Mouse (Mus musculus): Measurements from ENCODE around the gene Gnptg. TPM values are rescaled to one million over a fixed set of nuclear protein-coding genes. Genes with fewer than 3 reads are reported as not detected.

Gene Gnptg
- total and polyA plus RNA-seq, 2 experiments from 2014 or later = 91.3 to 119 TPM

- ATAC-seq (peak; percentile 32; the same call in 1 of the 2 replicates), DNase-seq (no peak)
- H3K4me2 ChIP-seq (ENCODE audit: low read depth) = peak within 1 kb of the TSS; percentile 44
Observed at GRCm38 (mm10) chr17:25256140-25256754, 16.3 kb upstream of the Gnptg start, which contains the start of gene Baiap3. TSS of gene Baiap3 (minus strand) at chr17:25256364.

GRCm38 (mm10) chr17:25255110-25255509 is 15.2 kb upstream of the Gnptg start:
- Histone ChIP-seq H3K4me1 (ENCODE audit: insufficient read depth) (peaks cover 20% of the 10 kb centered on the region; the same call in 1 of the 2 replicates), H3K4me2 (ENCODE audit: low read depth) (no peak overlapping the region), H3K27ac (ENCODE audit: low read depth, low read length) (no peak overlapping the region), H3K36me3 (ENCODE audit: insufficient read depth) (peaks cover 15% of the 10 kb centered on the region), H3K27me3 (ENCODE audit: insufficient read depth, low read length) (peaks cover 4% of the 10 kb centered on the region; the same call in 1 of the 2 replicates), H3K4me3 (ENCODE audit: low read depth, low read length) (no peak overlapping the region), H3K9me3 (ENCODE audit: low read length) (no peaks in the 10 kb centered on the region), H3K9ac (no peak overlapping the region)
- TF ChIP-seq CTCF (IDR thresholded peaks at IDR 0.05; ENCODE audit: low read depth) = no peak
- ATAC-seq (no peak), DNase-seq (no peak)
- 69% methylated on average over 2 of the region's 2 CpGs for WGBS

More at GRCm38 (mm10) chr17:25256140-25256754, 16.3 kb upstream of the Gnptg start, which contains the start of gene Baiap3:
- H3K9ac ChIP-seq = peak within 1 kb of the TSS; percentile 22; the same call in 1 of the 2 replicates
- no peaks in the 10 kb centered on the region for H3K9me3 ChIP-seq (ENCODE audit: low read length)
- peak within 1 kb of the TSS; percentile 20 for H3K4me3 ChIP-seq (ENCODE audit: low read depth, low read length)
- peaks cover 20% of the 10 kb centered on the region; the same call in 1 of the 2 replicates for H3K4me1 ChIP-seq (ENCODE audit: insufficient read depth)
- H3K27me3 ChIP-seq (ENCODE audit: insufficient read depth, low read length) = peaks cover 4% of the 10 kb centered on the region; the same call in 1 of the 2 replicates
- H3K27ac ChIP-seq (ENCODE audit: low read depth, low read length) = no peak within 1 kb of the TSS
- H3K36me3 ChIP-seq (ENCODE audit: insufficient read depth) = peaks cover 17% of the 10 kb centered on the region
- 5% methylated on average over 35 of the region's 35 CpGs for WGBS
- TF ChIP-seq CTCF (IDR thresholded peaks at IDR 0.05; ENCODE audit: low read depth) = no peak

DNA sequence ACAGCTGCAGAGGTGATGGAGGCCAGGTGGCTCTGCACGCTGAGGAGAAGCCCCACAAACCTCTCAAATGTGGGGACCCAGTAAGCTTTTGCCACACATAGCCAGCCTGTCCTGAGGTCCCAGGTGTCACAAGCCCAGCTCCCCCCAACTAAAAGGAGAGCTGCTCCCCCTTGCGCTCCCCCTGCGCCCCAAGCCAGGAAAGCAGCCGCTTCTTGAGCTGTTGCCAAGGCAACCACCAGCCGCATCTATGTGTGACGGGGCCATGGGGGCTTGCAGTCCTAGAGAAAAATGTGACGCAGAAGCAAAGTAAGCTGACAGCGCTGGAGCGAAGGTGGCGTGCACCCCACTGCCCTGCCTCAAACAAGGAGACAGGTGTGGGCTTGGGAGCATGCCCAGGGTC is 13.8 kb upstream of the Gnptg start:
- ATAC-seq = peak; percentile 59
- H3K36me3 ChIP-seq (ENCODE audit: insufficient read depth) = peaks cover 2% of the 10 kb centered on the region
- H3K27me3 ChIP-seq (ENCODE audit: insufficient read depth, low read length) = peaks cover 4% of the 10 kb centered on the region; the same call in 1 of the 2 replicates
- 17% methylated on average over 10 of the region's 10 CpGs for WGBS
- H3K4me2 ChIP-seq (ENCODE audit: low read depth) = peak overlapping the region; percentile 28
- H3K4me1 ChIP-seq (ENCODE audit: insufficient read depth) = peaks cover 20% of the 10 kb centered on the region; the same call in 1 of the 2 replicates
- TF ChIP-seq CTCF (IDR thresholded peaks at IDR 0.05; ENCODE audit: low read depth) = no peak
- no peaks in the 10 kb centered on the region for H3K9me3 ChIP-seq (ENCODE audit: low read length)
- peak overlapping the region; percentile 14; the same call in 1 of the 2 replicates for H3K9ac ChIP-seq
- no peak overlapping the region for H3K4me3 ChIP-seq (ENCODE audit: low read depth, low read length)
- peak overlapping the region; percentile 76 for H3K27ac ChIP-seq (ENCODE audit: low read depth, low read length)
- peak; percentile 72 for DNase-seq

- H3K9ac ChIP-seq = no peak overlapping the region
- TF ChIP-seq CTCF (IDR thresholded peaks at IDR 0.05; ENCODE audit: low read depth) = no peak
- H3K36me3 ChIP-seq (ENCODE audit: insufficient read depth) = no peaks in the 10 kb centered on the region
- peaks cover 4% of the 10 kb centered on the region; the same call in 1 of the 2 replicates for H3K27me3 ChIP-seq (ENCODE audit: insufficient read depth, low read length)
- peaks cover 20% of the 10 kb centered on the region; the same call in 1 of the 2 replicates for H3K4me1 ChIP-seq (ENCODE audit: insufficient read depth)
- WGBS = 25% methylated on average over 3 of the region's 3 CpGs
- ATAC-seq (peak; percentile 72), DNase-seq (peak; percentile 73)
- H3K27ac ChIP-seq (ENCODE audit: low read depth, low read length) = peak overlapping the region; percentile 76
- H3K4me2 ChIP-seq (ENCODE audit: low read depth) = no peak overlapping the region
- H3K9me3 ChIP-seq (ENCODE audit: low read length) = no peaks in the 10 kb centered on the region
- H3K4me3 ChIP-seq (ENCODE audit: low read depth, low read length) = no peak overlapping the region
Observed at GRCm38 (mm10) chr17:25252643-25253042, 12.7 kb upstream of the Gnptg start.

DNA sequence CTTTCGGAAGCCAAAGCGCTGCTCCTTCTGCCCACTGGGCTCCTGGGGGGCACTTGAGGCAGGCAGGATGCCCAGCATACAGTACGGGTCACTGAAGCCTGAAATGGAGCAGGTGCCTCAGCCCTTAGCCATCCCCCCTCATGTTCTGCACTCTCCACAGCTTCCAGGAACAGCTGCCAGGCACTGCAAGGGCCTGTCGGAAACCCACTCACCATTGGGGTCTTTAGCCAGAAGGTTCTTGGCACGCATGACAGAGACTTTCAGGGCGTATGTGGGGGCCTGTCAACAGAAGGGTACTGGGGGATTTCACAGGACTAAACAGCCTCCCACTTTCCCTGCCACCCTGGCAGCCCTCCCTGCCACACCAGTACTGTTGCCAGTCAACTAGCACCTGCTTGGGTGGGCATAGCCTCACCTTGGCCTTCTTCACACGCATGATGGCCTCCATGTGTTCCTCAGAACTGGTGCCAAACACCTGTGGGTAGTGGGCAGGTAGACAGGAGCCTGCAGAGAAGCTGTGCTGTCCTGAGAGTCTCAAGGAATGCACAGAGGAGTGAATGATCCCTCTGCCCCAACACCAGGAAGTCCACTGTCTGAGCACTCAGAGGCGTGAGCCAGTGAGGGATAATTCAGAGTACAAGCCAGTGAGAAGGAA is 10.4 kb upstream of the Gnptg start:
- no peak for DNase-seq
- Histone ChIP-seq H3K4me2 (ENCODE audit: low read depth) (no peak overlapping the region), H3K9me3 (ENCODE audit: low read length) (no peaks in the 10 kb centered on the region), H3K36me3 (ENCODE audit: insufficient read depth) (0 out of 2 replicates have a peak, but pooled peaks cover 5% of the 10 kb centered on the region), H3K27ac (ENCODE audit: low read depth, low read length) (no peak overlapping the region), H3K4me3 (ENCODE audit: low read depth, low read length) (no peak overlapping the region), H3K9ac (no peak overlapping the region), H3K4me1 (ENCODE audit: insufficient read depth) (0 out of 2 replicates have a peak, but pooled peaks cover 15% of the 10 kb centered on the region), H3K27me3 (ENCODE audit: insufficient read depth, low read length) (0 out of 2 replicates have a peak, but pooled peaks cover 4% of the 10 kb centered on the region)
- WGBS = 70% methylated on average over 8 of the region's 8 CpGs
- ATAC-seq = no peak
- no peak for TF ChIP-seq CTCF (IDR thresholded peaks at IDR 0.05; ENCODE audit: low read depth)

- no peaks in the 10 kb centered on the region for H3K27me3 ChIP-seq (ENCODE audit: insufficient read depth, low read length)
- no peak for ATAC-seq
- no peak for DNase-seq
- no peak overlapping the region for H3K9ac ChIP-seq
- H3K9me3 ChIP-seq (ENCODE audit: low read length) = no peaks in the 10 kb centered on the region
- no peak for TF ChIP-seq CTCF (IDR thresholded peaks at IDR 0.05; ENCODE audit: low read depth)
- no peak overlapping the region for H3K27ac ChIP-seq (ENCODE audit: low read depth, low read length)
- H3K4me2 ChIP-seq (ENCODE audit: low read depth) = no peak overlapping the region
- peaks cover 25% of the 10 kb centered on the region for H3K36me3 ChIP-seq (ENCODE audit: insufficient read depth)
- 81% methylated on average over 18 of the region's 18 CpGs for WGBS
- 0 out of 2 replicates have a peak, but pooled peaks cover 6% of the 10 kb centered on the region for H3K4me1 ChIP-seq (ENCODE audit: insufficient read depth)
- no peak overlapping the region for H3K4me3 ChIP-seq (ENCODE audit: low read depth, low read length)
Observed at GRCm38 (mm10) chr17:25248033-25248750, 8.3 kb upstream of the Gnptg start.

Measured in forebrain, postnatal 0 days (tissue).